Mouse (Mus musculus): ENCODE data around the gene Popdc2.
A peak's percentile ranks its signal among the peaks of the same experiment; 100 is the strongest.

The Popdc2 gene

DNA sequence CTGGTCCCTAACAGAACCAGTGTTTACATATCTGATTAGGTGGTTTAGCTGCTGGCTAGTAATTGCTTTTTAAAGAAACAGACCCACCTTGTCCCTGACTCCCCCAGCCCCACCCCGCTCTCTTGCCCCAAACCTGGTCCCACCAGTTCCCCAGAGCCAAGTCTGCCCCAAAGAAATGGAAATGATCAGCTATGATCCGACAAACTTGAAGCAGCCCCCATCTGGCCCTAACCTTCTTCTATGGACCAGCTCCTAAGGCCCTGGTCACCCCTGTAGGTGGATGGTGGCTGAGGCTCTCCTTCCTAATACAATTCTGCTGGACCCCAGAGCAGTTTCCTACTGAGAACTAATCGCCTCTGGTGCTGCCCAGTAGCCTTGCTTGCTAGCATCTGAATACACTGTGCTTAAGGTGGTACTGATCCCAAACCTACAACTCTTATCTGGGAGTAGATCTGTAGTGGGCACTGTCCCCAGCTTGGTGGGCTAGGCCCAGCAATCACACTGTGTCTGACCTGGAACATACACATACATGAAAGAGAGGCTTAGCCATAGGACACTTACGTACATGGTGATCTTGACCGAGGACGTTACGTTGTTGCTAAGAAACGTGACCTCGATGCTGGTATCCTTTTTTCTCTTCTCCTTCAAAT, 38.4 kb downstream of the Popdc2 start:
- DNase-seq (ENCODE audit: low spot score), result peak; percentile 8

DNA sequence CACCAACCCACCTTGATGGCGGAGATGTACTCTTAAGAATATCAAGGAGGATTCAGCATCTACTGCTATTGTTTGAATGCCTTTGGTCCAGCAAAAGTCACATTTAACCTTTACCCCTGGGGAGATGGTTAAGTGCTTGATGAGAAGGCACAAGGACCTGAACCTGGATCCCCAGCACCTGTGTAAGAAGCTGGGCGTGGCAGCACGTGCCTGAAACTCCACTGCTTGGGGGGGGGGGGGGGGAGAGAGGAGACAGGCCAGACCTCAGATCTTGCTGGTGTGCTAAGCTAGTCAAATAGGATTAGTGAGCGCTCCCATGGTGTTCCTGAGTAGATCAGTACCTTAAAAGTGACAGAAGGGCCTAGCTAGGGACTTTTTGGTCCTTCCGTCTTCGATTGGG, 39.5 kb downstream of the Popdc2 start:
- no peak for DNase-seq (ENCODE audit: low spot score)

DNA sequence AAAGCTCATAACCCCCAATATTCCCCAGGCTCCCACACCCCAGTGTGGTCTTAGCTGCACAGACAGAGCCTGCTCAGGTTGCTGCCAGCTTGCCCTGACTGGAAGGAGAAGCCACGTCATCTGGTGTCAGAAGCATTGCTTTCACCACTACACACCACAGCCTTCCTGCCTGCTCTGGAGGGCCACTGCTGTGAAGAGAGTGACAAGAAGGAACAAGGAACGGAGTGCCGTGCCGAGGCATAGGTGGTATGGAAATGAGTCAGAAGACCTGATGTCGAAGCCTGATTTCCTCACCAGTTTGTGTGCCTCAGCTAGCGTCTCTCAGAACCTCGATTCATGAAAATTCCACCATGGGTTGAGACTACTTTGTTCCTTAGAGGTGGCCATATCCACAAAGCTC, 41.6 kb downstream of the Popdc2 start:
- DNase-seq (ENCODE audit: low spot score), result no peak

DNA sequence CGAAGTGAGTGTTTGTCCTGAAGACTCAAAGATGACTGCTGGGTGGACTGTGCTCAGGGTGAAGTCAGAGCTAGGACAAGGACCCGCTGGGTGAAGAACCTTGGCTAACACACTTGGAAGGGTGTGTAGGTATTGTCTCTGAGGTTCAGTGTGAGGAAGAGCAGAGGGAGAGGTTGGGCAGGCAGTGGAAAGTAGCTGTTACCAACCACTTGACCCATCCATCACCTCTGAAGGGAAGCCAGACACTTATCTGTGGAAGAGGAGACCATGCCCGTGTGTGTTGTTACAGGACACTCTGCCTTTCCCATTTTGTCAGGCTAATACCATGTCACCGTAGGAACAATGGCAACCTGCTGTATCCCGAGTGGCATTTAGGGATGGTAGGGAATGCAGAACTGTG, 44.3 kb downstream of the Popdc2 start:
- DNase-seq (ENCODE audit: low spot score), result no peak

DNA sequence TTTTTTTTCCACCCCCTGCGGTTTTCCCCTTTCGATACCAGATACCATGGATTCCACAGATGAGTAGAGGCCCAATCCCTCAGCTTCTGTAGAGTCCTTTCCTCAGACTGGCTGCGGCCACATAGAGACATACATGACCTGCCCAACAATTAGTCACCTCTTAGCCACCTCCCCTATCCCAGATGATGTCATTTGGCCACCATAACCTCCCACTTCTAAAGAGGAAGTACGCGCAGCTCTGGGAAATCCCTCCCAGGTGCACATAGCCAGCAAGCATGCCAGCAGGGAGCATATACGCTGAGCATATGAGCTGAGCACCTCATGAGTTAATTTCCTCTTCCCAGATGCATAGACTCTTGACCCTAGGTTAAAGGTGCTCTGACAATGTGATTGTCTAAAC, 44.7 kb downstream of the Popdc2 start:
- DNase-seq (ENCODE audit: low spot score), result no peak

DNA sequence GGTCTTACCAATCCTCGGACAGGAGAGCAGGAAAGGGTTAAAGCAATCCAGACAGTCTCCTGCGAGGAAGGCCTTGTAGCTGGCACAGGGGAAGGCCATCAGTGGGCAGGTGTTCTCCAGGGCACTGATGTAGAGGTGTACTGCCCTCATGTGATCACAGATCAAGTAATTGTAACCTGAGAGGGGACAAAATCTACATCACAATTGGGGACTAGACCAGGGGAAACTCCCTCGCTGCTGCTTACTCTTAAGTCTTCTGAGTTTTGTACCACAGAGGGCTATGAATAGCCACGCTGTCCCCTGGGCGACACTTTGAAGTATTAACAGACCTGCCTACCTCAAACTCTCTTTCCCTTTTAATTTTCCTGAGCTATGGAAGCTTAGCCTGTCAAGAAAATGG, 45.6 kb downstream of the Popdc2 start:
- no peak for DNase-seq (ENCODE audit: low spot score)

DNA sequence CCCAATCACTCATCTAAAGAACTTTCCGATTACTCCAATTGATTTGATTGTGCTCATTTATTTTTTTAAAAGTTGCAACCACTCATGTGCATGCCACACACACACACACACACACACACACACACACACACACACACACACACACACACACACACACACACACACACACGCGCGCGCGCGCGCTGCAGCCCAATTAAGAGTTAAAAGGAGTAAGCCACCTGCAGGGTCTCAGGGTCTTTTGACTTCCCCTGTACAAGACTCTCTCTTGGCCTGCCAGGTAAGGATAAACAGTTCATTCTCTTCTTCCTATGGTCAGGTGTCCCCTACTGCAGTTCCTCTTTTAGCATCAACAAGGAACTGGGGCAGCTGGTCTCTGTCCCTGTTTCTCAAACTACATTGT, 46.4 kb downstream of the Popdc2 start:
- no peak for DNase-seq (ENCODE audit: low spot score)

DNA sequence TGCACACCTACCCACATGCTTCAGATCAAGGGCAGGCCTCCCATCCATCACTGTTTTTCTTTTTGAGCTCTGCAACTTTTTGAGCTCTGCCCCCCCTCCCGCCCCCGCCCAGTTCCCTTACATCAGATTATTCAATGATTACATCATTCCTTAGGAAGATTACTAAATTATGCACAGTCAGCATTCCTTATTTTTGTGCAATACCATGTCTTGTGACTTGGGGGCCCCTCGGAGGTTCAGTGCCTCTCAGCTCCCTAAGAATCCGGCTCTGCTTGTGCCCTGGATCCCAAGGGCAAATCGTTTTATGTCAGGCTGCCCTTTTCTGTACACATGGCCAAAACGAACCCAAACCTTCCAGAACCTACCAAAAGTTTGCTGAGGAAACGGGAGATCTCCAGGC, 52.9 kb downstream of the Popdc2 start:
- no peak for DNase-seq (ENCODE audit: low spot score)

DNA sequence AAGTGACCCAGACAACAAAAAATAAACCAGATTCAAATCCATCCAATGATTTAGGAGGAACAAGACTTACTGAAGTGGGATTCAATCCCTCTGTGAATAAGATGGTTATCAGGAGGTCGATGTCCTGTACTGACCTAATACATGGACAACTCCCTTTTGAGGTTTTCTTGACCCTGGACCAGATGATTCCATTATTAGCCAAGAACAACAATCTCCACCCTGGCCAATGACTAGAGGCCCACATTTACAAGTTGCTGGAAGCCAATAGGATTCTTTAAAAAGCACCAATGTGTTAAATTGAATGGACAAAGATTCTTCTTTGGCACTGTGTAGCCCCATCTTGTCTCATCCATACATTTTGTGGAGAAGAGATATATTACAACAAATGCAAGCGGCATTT, 63.4 kb downstream of the Popdc2 start:
- DNase-seq (ENCODE audit: low spot score), result no peak

DNA sequence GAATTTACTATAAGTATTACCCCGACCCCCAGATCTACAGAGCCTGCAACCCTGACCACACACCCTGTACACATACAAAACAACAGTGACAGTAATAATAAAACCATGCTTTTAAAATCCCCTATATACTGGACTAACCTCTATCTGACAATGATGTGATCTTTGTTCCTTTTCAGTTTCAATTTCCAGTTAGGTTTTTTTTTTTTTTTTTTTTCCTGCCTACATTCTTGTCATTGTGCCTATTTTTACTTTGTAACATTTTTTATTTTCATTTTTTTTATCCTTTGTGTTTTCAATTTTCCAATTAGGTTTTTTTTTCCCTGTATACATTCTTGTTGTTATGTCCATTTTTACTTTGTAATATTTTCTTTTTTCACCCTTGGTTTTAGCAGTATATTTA, 63.8 kb downstream of the Popdc2 start:
- DNase-seq (ENCODE audit: low spot score), result no peak

Measured in ovary, postnatal 36 days (tissue).